Mouse (Mus musculus) spleen, adult 2 months (tissue): ENCODE results near the gene Sema6c.

Source experiments
- CTCF ChIP-seq: fragments of 200-500 bp; IDR thresholded peaks from 2 replicates; pipeline ENCODE4 v1.5.1; 2011; ENCODE audit warnings: mild to moderate bottlenecking, inconsistent platforms; ENCODE audit not compliant: insufficient read depth, insufficient read length, insufficient replicate concordance; ENCODE audit errors: extremely low read depth
- POLR2A ChIP-seq: fragments of 200-500 bp; IDR thresholded peaks from 2 replicates; pipeline ENCODE4 v1.6.1; 2011; ENCODE audit warnings: low read depth, low read length, inconsistent platforms

DNA sequence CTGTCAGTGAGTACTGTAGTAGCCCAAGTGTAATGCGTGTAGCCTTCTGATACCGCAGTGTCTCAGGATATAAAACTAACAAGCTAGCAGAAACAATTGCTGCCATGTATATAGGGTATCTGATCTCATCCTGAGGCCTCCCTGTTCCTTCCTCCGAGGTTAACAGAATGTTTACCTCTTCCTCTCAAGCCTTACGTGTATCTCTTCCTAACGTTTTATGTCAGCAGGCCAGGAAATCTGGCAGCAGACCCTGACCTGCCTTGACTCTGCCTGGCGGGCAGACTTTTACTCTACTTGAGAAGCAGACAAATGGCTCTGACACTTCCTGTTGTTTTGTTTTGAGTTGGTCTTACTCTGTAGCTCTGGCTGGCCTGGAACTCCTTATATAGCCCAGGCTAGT lies 38.7 kb upstream of the Sema6c start:
- TF ChIP-seq POLR2A (no peak), CTCF (no peak)
